Mouse (Mus musculus): ENCODE results near the gene Dctpp1. TPM values are rescaled to one million over a fixed set of nuclear protein-coding genes. Genes with fewer than 3 reads are reported as not detected.

Dctpp1 gene
- total RNA-seq (2021): 10 to 100 TPM; 21.8 to 30.7 TPM

GRCm38 (mm10) chr7:127260309-127261111 lies at the start of gene Dctpp1:
TSS of gene Dctpp1 (minus strand) at chr7:127260709.
- intact Hi-C loops (cut with DNase I): loop anchor here (5.0 kb wide), 1 partner anchor 87 kb away; the partner anchor contains the start of gene Zfp768
- DNase-seq (ENCODE audit: low spot score in 2 of 2): peak; percentile 97 to 98

- DNase-seq (ENCODE audit: low spot score in 2 of 2): no peak
- intact Hi-C loops (cut with DNase I): loop anchor here (5.0 kb wide), 1 partner anchor 32 kb away; no protein-coding TSS in a partner anchor
Observed at GRCm38 (mm10) chr7:127309951-127310350, 49.4 kb upstream of the Dctpp1 start.

- peak; percentile 13 to 44 for DNase-seq (ENCODE audit: low spot score in 2 of 2)
- intact Hi-C loops (cut with DNase I): loop anchor here (5.0 kb wide), 1 partner anchor 33 kb away; no protein-coding TSS in a partner anchor
Observed at GRCm38 (mm10) chr7:127308887-127309286, 48.4 kb upstream of the Dctpp1 start.

GRCm38 (mm10) chr7:127308431-127308830 lies 47.9 kb upstream of the Dctpp1 start:
- DNase-seq (ENCODE audit: low spot score in 2 of 2): no peak
- intact Hi-C loops (cut with DNase I): loop anchor here (5.0 kb wide), 1 partner anchor 34 kb away; no protein-coding TSS in a partner anchor

- intact Hi-C loops (cut with DNase I): no loop called here
- DNase-seq (ENCODE audit: low spot score in 2 of 2): no peak
Observed at GRCm38 (mm10) chr7:127297586-127298193, 37.2 kb upstream of the Dctpp1 start.

GRCm38 (mm10) chr7:127296786-127297555 lies 36.5 kb upstream of the Dctpp1 start:
- intact Hi-C loops (cut with DNase I): no loop called here
- no peak for DNase-seq (ENCODE audit: low spot score in 2 of 2)

- intact Hi-C loops (cut with DNase I): no loop called here
- DNase-seq (ENCODE audit: low spot score in 2 of 2): no peak
Observed at GRCm38 (mm10) chr7:127296098-127296497, 35.6 kb upstream of the Dctpp1 start, which contains the start of gene Itgal. TSS of gene Itgal (plus strand) at chr7:127296260.

GRCm38 (mm10) chr7:127290142-127290541 lies 29.6 kb upstream of the Dctpp1 start:
- no peak for DNase-seq (ENCODE audit: low spot score in 2 of 2)
- intact Hi-C loops (cut with DNase I): no loop called here

- DNase-seq (ENCODE audit: low spot score in 2 of 2): no peak
- intact Hi-C loops (cut with DNase I): no loop called here
Observed at GRCm38 (mm10) chr7:127289306-127289705, 28.8 kb upstream of the Dctpp1 start.

GRCm38 (mm10) chr7:127287940-127288339 lies 27.4 kb upstream of the Dctpp1 start:
- intact Hi-C loops (cut with DNase I): no loop called here
- no peak for DNase-seq (ENCODE audit: low spot score in 2 of 2)

GRCm38 (mm10) chr7:127285154-127285553 lies 24.6 kb upstream of the Dctpp1 start:
- intact Hi-C loops (cut with DNase I): no loop called here
- DNase-seq (ENCODE audit: low spot score in 2 of 2): no peak

- intact Hi-C loops (cut with DNase I): no loop called here
- DNase-seq (ENCODE audit: low spot score in 2 of 2): no peak
Observed at GRCm38 (mm10) chr7:127282190-127282589, 21.7 kb upstream of the Dctpp1 start.

- DNase-seq (ENCODE audit: low spot score in 2 of 2): no peak
- intact Hi-C loops (cut with DNase I): no loop called here
Observed at GRCm38 (mm10) chr7:127281114-127281513, 20.6 kb upstream of the Dctpp1 start.

- DNase-seq (ENCODE audit: low spot score in 2 of 2): no peak
- intact Hi-C loops (cut with DNase I): no loop called here
Observed at GRCm38 (mm10) chr7:127280092-127280491, 19.6 kb upstream of the Dctpp1 start.

GRCm38 (mm10) chr7:127278311-127278710 lies 17.8 kb upstream of the Dctpp1 start:
- no peak for DNase-seq (ENCODE audit: low spot score in 2 of 2)
- intact Hi-C loops (cut with DNase I): no loop called here

- intact Hi-C loops (cut with DNase I): no loop called here
- DNase-seq (ENCODE audit: low spot score in 2 of 2): no peak
Observed at GRCm38 (mm10) chr7:127276519-127276961, 16.0 kb upstream of the Dctpp1 start.

- DNase-seq (ENCODE audit: low spot score in 2 of 2): peak; percentile 91 to 94
- intact Hi-C loops (cut with DNase I): no loop called here
Observed at GRCm38 (mm10) chr7:127273925-127274789, 13.6 kb upstream of the Dctpp1 start, which contains the start of gene Sephs2. TSS of gene Sephs2 (minus strand) at chr7:127274055.

GRCm38 (mm10) chr7:127273118-127273923 lies 12.8 kb upstream of the Dctpp1 start:
- intact Hi-C loops (cut with DNase I): no loop called here
- peak in 1 of 2 experiments; percentile 23 for DNase-seq (ENCODE audit: low spot score in 2 of 2)
